Mouse (Mus musculus): ENCODE measurements at regions not wholly inside any gene's neighbourhood (a gene's known extent, or its start where the extent isn't known, plus 50 kb on each side); places are given as distances from the start of the nearest gene placed in this dataset.
A peak's percentile ranks its signal among the peaks of the same experiment; 100 is the strongest.

- H3K27ac ChIP-seq, result no peak overlapping the region
- 73% methylated on average over 5 of the region's 5 CpGs for WGBS
- H3K4me1 ChIP-seq (replicated peaks), result peaks cover 13% of the 10 kb centered on the region; the same call in 1 of the 2 replicates
- 0 out of 2 replicates have a peak, but pooled peaks cover 6% of the 10 kb centered on the region for H3K36me3 ChIP-seq
- no peak overlapping the region for H3K4me2 ChIP-seq
- ATAC-seq (ENCODE audit: low FRiP score), result no peak
- no peaks in the 10 kb centered on the region for H3K27me3 ChIP-seq
- peaks cover 3% of the 10 kb centered on the region; the same call in 1 of the 2 replicates for H3K9me3 ChIP-seq
- H3K4me3 ChIP-seq, result no peak overlapping the region
- no peak overlapping the region for H3K9ac ChIP-seq
These were observed 174.2 kb downstream of the Mroh4 start for GRCm38 (mm10) chr15:74461935-74462334.

GRCm38 (mm10) chr15:74459345-74459975 is 176.7 kb downstream of the Mroh4 start:
- no peak for ATAC-seq (ENCODE audit: low FRiP score)
- WGBS, result 69% methylated on average over 12 of the region's 12 CpGs
- no peak overlapping the region; the same call in 1 of the 2 replicates for H3K27ac ChIP-seq

GRCm38 (mm10) chr15:74458940-74459339 is 177.2 kb downstream of the Mroh4 start:
- Histone ChIP-seq H3K9ac (no peak overlapping the region), H3K4me1 (replicated peaks) (peaks cover 31% of the 10 kb centered on the region), H3K36me3 (no peaks in the 10 kb centered on the region), H3K27ac (no peak overlapping the region), H3K4me3 (no peak overlapping the region), H3K27me3 (no peaks in the 10 kb centered on the region; the same call in 1 of the 2 replicates), H3K4me2 (no peak overlapping the region), H3K9me3 (no peaks in the 10 kb centered on the region)
- WGBS, result 88% methylated on average over 9 of the region's 9 CpGs
- ATAC-seq (ENCODE audit: low FRiP score), result no peak

More at GRCm38 (mm10) chr15:74459345-74459975, 176.7 kb downstream of the Mroh4 start:
- H3K4me1 ChIP-seq (replicated peaks), result peaks cover 31% of the 10 kb centered on the region
- H3K4me3 ChIP-seq, result no peak overlapping the region
- H3K9ac ChIP-seq, result no peak overlapping the region
- no peak overlapping the region for H3K4me2 ChIP-seq
- H3K9me3 ChIP-seq, result peaks cover under 1% of the 10 kb centered on the region; the same call in 1 of the 2 replicates
- H3K36me3 ChIP-seq, result 0 out of 2 replicates have a peak, but pooled peaks cover 3% of the 10 kb centered on the region
- H3K27me3 ChIP-seq, result no peaks in the 10 kb centered on the region; the same call in 1 of the 2 replicates

GRCm38 (mm10) chr15:74457965-74458364 is 178.2 kb downstream of the Mroh4 start:
- no peaks in the 10 kb centered on the region for H3K36me3 ChIP-seq
- no peaks in the 10 kb centered on the region; the same call in 1 of the 2 replicates for H3K27me3 ChIP-seq
- 90% methylated on average over 3 of the region's 3 CpGs for WGBS
- H3K4me1 ChIP-seq (replicated peaks), result peaks cover 31% of the 10 kb centered on the region
- no peak overlapping the region for H3K4me2 ChIP-seq
- H3K9me3 ChIP-seq, result no peaks in the 10 kb centered on the region
- H3K27ac ChIP-seq, result no peak overlapping the region
- no peak overlapping the region for H3K9ac ChIP-seq
- H3K4me3 ChIP-seq, result no peak overlapping the region
- no peak for ATAC-seq (ENCODE audit: low FRiP score)

GRCm38 (mm10) chr15:74456675-74457040 is 179.5 kb downstream of the Mroh4 start:
- no peak overlapping the region for H3K9ac ChIP-seq
- H3K4me1 ChIP-seq (replicated peaks), result peaks cover 31% of the 10 kb centered on the region
- H3K27me3 ChIP-seq, result no peaks in the 10 kb centered on the region; the same call in 1 of the 2 replicates
- no peak overlapping the region for H3K27ac ChIP-seq
- H3K4me3 ChIP-seq, result no peak overlapping the region
- H3K4me2 ChIP-seq, result no peak overlapping the region
- no peaks in the 10 kb centered on the region for H3K9me3 ChIP-seq
- WGBS, result 83% methylated on average over 6 of the region's 6 CpGs
- no peaks in the 10 kb centered on the region for H3K36me3 ChIP-seq
- ATAC-seq (ENCODE audit: low FRiP score), result no peak

GRCm38 (mm10) chr15:74455921-74456674 is 180.1 kb downstream of the Mroh4 start:
- 63% methylated on average over 11 of the region's 11 CpGs for WGBS
- H3K27me3 ChIP-seq, result no peaks in the 10 kb centered on the region; the same call in 1 of the 2 replicates
- H3K4me3 ChIP-seq, result no peak overlapping the region
- no peaks in the 10 kb centered on the region for H3K9me3 ChIP-seq
- H3K4me1 ChIP-seq (replicated peaks), result peaks cover 31% of the 10 kb centered on the region
- H3K36me3 ChIP-seq, result no peaks in the 10 kb centered on the region
- no peak overlapping the region for H3K27ac ChIP-seq
- H3K9ac ChIP-seq, result no peak overlapping the region
- H3K4me2 ChIP-seq, result no peak overlapping the region
- ATAC-seq (ENCODE audit: low FRiP score), result no peak

- Histone ChIP-seq H3K9me3 (no peaks in the 10 kb centered on the region), H3K36me3 (no peaks in the 10 kb centered on the region), H3K27me3 (no peaks in the 10 kb centered on the region; the same call in 1 of the 2 replicates), H3K9ac (no peak overlapping the region), H3K4me1 (replicated peaks) (peaks cover 23% of the 10 kb centered on the region), H3K27ac (no peak overlapping the region), H3K4me2 (no peak overlapping the region), H3K4me3 (no peak overlapping the region)
- 74% methylated on average over 3 of the region's 3 CpGs for WGBS
- ATAC-seq (ENCODE audit: low FRiP score), result 0 out of 2 replicates have a peak, but pooled peaks have one; percentile 29
These were observed 181.6 kb downstream of the Mroh4 start for GRCm38 (mm10) chr15:74454543-74454942.

- H3K4me3 ChIP-seq, result no peak overlapping the region
- H3K36me3 ChIP-seq, result no peaks in the 10 kb centered on the region
- peaks cover 18% of the 10 kb centered on the region for H3K4me1 ChIP-seq (replicated peaks)
- H3K9ac ChIP-seq, result no peak overlapping the region
- 72% methylated on average over 6 of the region's 6 CpGs for WGBS
- H3K27me3 ChIP-seq, result no peaks in the 10 kb centered on the region; the same call in 1 of the 2 replicates
- H3K9me3 ChIP-seq, result no peaks in the 10 kb centered on the region
- ATAC-seq (ENCODE audit: low FRiP score), result no peak
- no peak overlapping the region for H3K4me2 ChIP-seq
- H3K27ac ChIP-seq, result no peak overlapping the region
These were observed 182.3 kb downstream of the Mroh4 start for GRCm38 (mm10) chr15:74453810-74454209.

GRCm38 (mm10) chr15:74452426-74452825 is 183.7 kb downstream of the Mroh4 start:
- 87% methylated on average over 3 of the region's 3 CpGs for WGBS

GRCm38 (mm10) chr15:74441889-74442288 is 194.3 kb downstream of the Mroh4 start:
- Histone ChIP-seq H3K36me3 (no peaks in the 10 kb centered on the region), H3K9ac (no peak overlapping the region), H3K4me3 (no peak overlapping the region), H3K4me1 (replicated peaks) (peaks cover 4% of the 10 kb centered on the region; the same call in 1 of the 2 replicates), H3K4me2 (no peak overlapping the region), H3K27ac (no peak overlapping the region), H3K9me3 (no peaks in the 10 kb centered on the region), H3K27me3 (no peaks in the 10 kb centered on the region)
- 63% methylated on average over 13 of the region's 13 CpGs for WGBS
- ATAC-seq (ENCODE audit: low FRiP score), result no peak

More at GRCm38 (mm10) chr15:74452426-74452825, 183.7 kb downstream of the Mroh4 start:
- no peak for ATAC-seq (ENCODE audit: low FRiP score)
- H3K27ac ChIP-seq, result no peak overlapping the region
- no peaks in the 10 kb centered on the region for H3K36me3 ChIP-seq
- no peaks in the 10 kb centered on the region; the same call in 1 of the 2 replicates for H3K27me3 ChIP-seq
- H3K4me1 ChIP-seq (replicated peaks), result peaks cover 18% of the 10 kb centered on the region
- no peak overlapping the region for H3K4me2 ChIP-seq
- no peak overlapping the region for H3K4me3 ChIP-seq
- no peak overlapping the region for H3K9ac ChIP-seq
- no peaks in the 10 kb centered on the region for H3K9me3 ChIP-seq

- ATAC-seq (ENCODE audit: low FRiP score), result no peak
- Histone ChIP-seq H3K9ac (no peak overlapping the region), H3K27me3 (no peaks in the 10 kb centered on the region), H3K4me1 (replicated peaks) (peaks cover 4% of the 10 kb centered on the region; the same call in 1 of the 2 replicates), H3K36me3 (no peaks in the 10 kb centered on the region), H3K4me3 (no peak overlapping the region), H3K27ac (no peak overlapping the region), H3K4me2 (no peak overlapping the region), H3K9me3 (no peaks in the 10 kb centered on the region)
- 92% methylated on average over 6 of the region's 6 CpGs for WGBS
These were observed 209.2 kb downstream of the Mroh4 start for GRCm38 (mm10) chr15:74426989-74427388.

- H3K9ac ChIP-seq, result no peak overlapping the region
- WGBS, result 82% methylated on average over 3 of the region's 3 CpGs
These were observed 213.2 kb downstream of the Mroh4 start for GRCm38 (mm10) chr15:74423001-74423400.

More at GRCm38 (mm10) chr15:74423001-74423400, 213.2 kb downstream of the Mroh4 start:
- H3K4me3 ChIP-seq, result no peak overlapping the region
- no peaks in the 10 kb centered on the region for H3K9me3 ChIP-seq
- no peak overlapping the region for H3K27ac ChIP-seq
- H3K4me2 ChIP-seq, result no peak overlapping the region
- no peaks in the 10 kb centered on the region for H3K27me3 ChIP-seq
- no peak for ATAC-seq (ENCODE audit: low FRiP score)
- no peaks in the 10 kb centered on the region for H3K36me3 ChIP-seq
- H3K4me1 ChIP-seq (replicated peaks), result peaks cover 4% of the 10 kb centered on the region; the same call in 1 of the 2 replicates

All from hindbrain, embryonic 13.5 days (tissue).